Mouse (Mus musculus) spleen, adult 2 months (tissue): ENCODE measurements at regions not wholly inside any gene's neighbourhood (a gene's known extent, or its start where the extent isn't known, plus 50 kb on each side); places are given as distances from the start of the nearest gene placed in this dataset.

ENCODE experiments used
- CTCF ChIP-seq: fragments of 200-500 bp; IDR thresholded peaks from 2 replicates; pipeline ENCODE4 v1.5.1; 2011; ENCODE audit warnings: mild to moderate bottlenecking, inconsistent platforms; ENCODE audit not compliant: insufficient read depth, insufficient read length, insufficient replicate concordance; ENCODE audit errors: extremely low read depth
- POLR2A ChIP-seq: fragments of 200-500 bp; IDR thresholded peaks from 2 replicates; pipeline ENCODE4 v1.6.1; 2011; ENCODE audit warnings: low read depth, low read length, inconsistent platforms

- TF ChIP-seq CTCF: no peak
- TF ChIP-seq POLR2A: no peak
Measured at GRCm38 (mm10) chr6:103320550-103320949, 189.8 kb upstream of the Chl1 start.
